Mouse (Mus musculus) MEL (cell line): ENCODE measurements at regions not wholly inside any gene's neighbourhood (a gene's known extent, or its start where the extent isn't known, plus 50 kb on each side); places are given as distances from the start of the nearest gene placed in this dataset.

Experiments
- DNase-seq: peaks from one replicate; pipeline ENCODE4 v3.0.0; 2011; ENCODE audit warnings: low read depth, low spot score
- H3K27ac ChIP-seq: 2 replicates; pipeline ENCODE4 v1.5.1; 2012; ENCODE audit warnings: low read depth, mild to moderate bottlenecking, control low read depth, low read length, moderate library complexity; ENCODE audit not compliant: control insufficient read depth
- H3K27me3 ChIP-seq, 2 experiments: fragments of 150-350 bp in 1 of 2; sonication (generic) in 1 of 2; 2 replicates each; pipeline ENCODE4 v1.6.1; 2012; ENCODE audit warnings: low read length in 2 of 2, mild to moderate bottlenecking in 2 of 2, improper control_type of control experiment in 1 of 2, moderate library complexity in 1 of 2; ENCODE audit not compliant: insufficient read depth in 2 of 2, control insufficient read depth in 1 of 2
- H3K36me3 ChIP-seq, 2 experiments: 2 replicates each; pipeline ENCODE4 v1.6.1; 2012 to 2014; ENCODE audit warnings: low read length in 2 of 2, improper control_type of control experiment in 1 of 2, inconsistent platforms in 1 of 2, mild to moderate bottlenecking in 1 of 2; ENCODE audit not compliant: insufficient read depth in 2 of 2, control insufficient read depth in 1 of 2
- H3K4me1 ChIP-seq, 2 experiments: fragments of 150-350 bp in 1 of 2; sonication (generic) in 1 of 2; 2 replicates each; pipeline ENCODE4 v1.6.1; 2012; ENCODE audit warnings: low read length in 2 of 2, improper control_type of control experiment in 1 of 2, mild to moderate bottlenecking in 1 of 2; ENCODE audit not compliant: insufficient read depth in 2 of 2, control insufficient read depth in 1 of 2
- H3K4me3 ChIP-seq, 2 experiments: fragments of 150-350 bp in 1 of 2; sonication (generic) in 1 of 2; 2 replicates each; pipeline ENCODE4 v1.5.1; 2012; ENCODE audit warnings: low read depth in 2 of 2, low read length in 2 of 2, mild to moderate bottlenecking in 2 of 2, moderate library complexity in 2 of 2, control low read depth in 1 of 2, improper control_type of control experiment in 1 of 2; ENCODE audit not compliant: control insufficient read depth in 1 of 2, insufficient read depth in 1 of 2
- H3K79me2 ChIP-seq: 2 replicates; pipeline ENCODE4 v1.6.1; 2012; ENCODE audit warnings: mild to moderate bottlenecking, low read length, moderate library complexity; ENCODE audit not compliant: control insufficient read depth, poor library complexity, insufficient read depth
- H3K9ac ChIP-seq: 2 replicates; pipeline ENCODE4 v1.6.1; 2012; ENCODE audit warnings: low read depth, mild to moderate bottlenecking, control low read depth, low read length, moderate library complexity; ENCODE audit not compliant: control insufficient read depth, poor library complexity, severe bottlenecking
- H3K9me3 ChIP-seq: fragments of 150-350 bp; sonication (generic); replicated peaks from 2 replicates; pipeline ENCODE4 v1.6.1; 2012; ENCODE audit warnings: mild to moderate bottlenecking, low read length, improper control_type of control experiment, moderate library complexity; ENCODE audit not compliant: insufficient read depth
- CHD1 ChIP-seq: IDR thresholded peaks from 2 replicates; pipeline ENCODE4 v1.6.1; 2012; ENCODE audit warnings: low read depth, mild to moderate bottlenecking, inconsistent platforms, low read length, improper control_type of control experiment
- CHD2 ChIP-seq: IDR thresholded peaks from 2 replicates; pipeline ENCODE4 v1.6.1; 2011; ENCODE audit warnings: low read length, improper control_type of control experiment
- GABPA ChIP-seq: IDR thresholded peaks from 2 replicates; pipeline ENCODE4 v1.6.1; 2012; ENCODE audit warnings: low read depth, mild to moderate bottlenecking, inconsistent platforms, low read length, improper control_type of control experiment, moderate library complexity
- GATA1 ChIP-seq: IDR thresholded peaks from 2 replicates; pipeline ENCODE4 v1.6.1; 2011; ENCODE audit warnings: low read depth, low read length, improper control_type of control experiment
- JUND ChIP-seq: IDR thresholded peaks from 2 replicates; pipeline ENCODE4 v1.6.1; 2011; ENCODE audit warnings: low read depth, mild to moderate bottlenecking, improper control_type of control experiment, low read length
- MYB ChIP-seq: IDR thresholded peaks from 2 replicates; pipeline ENCODE4 v1.6.1; 2011; ENCODE audit warnings: mild to moderate bottlenecking, low read depth, low read length, improper control_type of control experiment
- POLR2A ChIP-seq, 2 experiments: IDR thresholded peaks; 2 replicates each; pipeline ENCODE4 v1.6.1; 2011 to 2012; ENCODE audit warnings: low read length in 2 of 2, mild to moderate bottlenecking in 2 of 2, control low read depth in 1 of 2, improper control_type of control experiment in 1 of 2, low read depth in 1 of 2, moderate library complexity in 1 of 2; ENCODE audit not compliant: control insufficient read depth in 1 of 2, insufficient read depth in 1 of 2, poor library complexity in 1 of 2
- POLR2AphosphoS2 ChIP-seq: IDR thresholded peaks from 2 replicates; pipeline ENCODE4 v1.6.1; 2011; ENCODE audit warnings: low read length, improper control_type of control experiment
- POLR2AphosphoS5 ChIP-seq: IDR thresholded peaks from 2 replicates; pipeline ENCODE4 v1.6.1; 2012; ENCODE audit warnings: low read depth, borderline replicate concordance, mild to moderate bottlenecking, inconsistent platforms, low read length, moderate library complexity, mixed read lengths
- SIN3A ChIP-seq: IDR thresholded peaks from 2 replicates; pipeline ENCODE4 v1.6.1; 2012; ENCODE audit warnings: low read length, improper control_type of control experiment, inconsistent platforms
- SMC3 ChIP-seq: IDR thresholded peaks from 2 replicates; pipeline ENCODE4 v1.6.1; 2011; ENCODE audit warnings: low read depth, low read length, improper control_type of control experiment
- UBTF ChIP-seq: IDR thresholded peaks from 2 replicates; pipeline ENCODE4 v1.6.1; 2012; ENCODE audit warnings: low read depth, mild to moderate bottlenecking, inconsistent platforms, low read length, improper control_type of control experiment, moderate library complexity, borderline replicate concordance; ENCODE audit not compliant: insufficient read depth
- USF2 ChIP-seq, 2 experiments: IDR thresholded peaks; 2 replicates each; pipeline ENCODE4 v1.6.1; 2011 to 2012; ENCODE audit warnings: improper control_type of control experiment in 2 of 2, low read length in 2 of 2, borderline replicate concordance in 1 of 2, inconsistent platforms in 1 of 2, low read depth in 1 of 2, mild to moderate bottlenecking in 1 of 2; ENCODE audit not compliant: insufficient read depth in 1 of 2
- ZKSCAN1 ChIP-seq: IDR thresholded peaks from 2 replicates; pipeline ENCODE4 v1.6.1; 2012; ENCODE audit warnings: low read depth, mild to moderate bottlenecking, inconsistent platforms, low read length, improper control_type of control experiment, moderate library complexity
- ZMIZ1 ChIP-seq: IDR thresholded peaks from 2 replicates; pipeline ENCODE4 v1.6.1; 2012; ENCODE audit warnings: low read depth, mild to moderate bottlenecking, inconsistent platforms, low read length, improper control_type of control experiment, moderate library complexity

GRCm38 (mm10) chr10:118631786-118632185, 190.9 kb downstream of the Ifng start (continued):
- TF ChIP-seq MYB, result no peak
- TF ChIP-seq SIN3A, result no peak

- H3K27me3 ChIP-seq, result no peaks in the 10 kb centered on the region
- TF ChIP-seq POLR2AphosphoS5, result no peak
- no peak for TF ChIP-seq UBTF
- TF ChIP-seq CHD1, result no peak
- no peak for TF ChIP-seq GABPA
- no peak for TF ChIP-seq GATA1
- no peak for TF ChIP-seq POLR2A (IDR thresholded peaks at IDR 0.05; ENCODE audit: control insufficient read depth in 1 of 2, insufficient read depth in 1 of 2, low read depth in 1 of 2, low read length in 2 of 2, poor library complexity in 1 of 2)
- TF ChIP-seq SMC3, result no peak
- TF ChIP-seq CHD2, result no peak
- TF ChIP-seq, all 39 proteins: peak for 0
- no peaks in the 10 kb centered on the region for H3K79me2 ChIP-seq
- no peak overlapping the region for H3K27ac ChIP-seq
- no peak overlapping the region for H3K4me3 ChIP-seq
- no peaks in the 10 kb centered on the region for H3K36me3 ChIP-seq
- no peaks in the 10 kb centered on the region for H3K9me3 ChIP-seq
- DNase-seq, result no peak
- H3K9ac ChIP-seq, result no peak overlapping the region
- H3K4me1 ChIP-seq, result no peaks in the 10 kb centered on the region
These were observed 191.3 kb downstream of the Ifng start for GRCm38 (mm10) chr10:118632187-118632586.

- peak; percentile 18 for DNase-seq
- Histone ChIP-seq H3K4me1 (no peaks in the 10 kb centered on the region), H3K27ac (no peak overlapping the region), H3K9ac (no peak overlapping the region), H3K9me3 (no peaks in the 10 kb centered on the region), H3K4me3 (no peak overlapping the region), H3K36me3 (no peaks in the 10 kb centered on the region), H3K27me3 (no peaks in the 10 kb centered on the region), H3K79me2 (no peaks in the 10 kb centered on the region)
- TF ChIP-seq ZMIZ1 (no peak), POLR2AphosphoS2 (no peak), POLR2A (IDR thresholded peaks at IDR 0.05; ENCODE audit: control insufficient read depth in 1 of 2, insufficient read depth in 1 of 2, low read depth in 1 of 2, low read length in 2 of 2, poor library complexity in 1 of 2) (no peak), USF2 (IDR thresholded peaks at IDR 0.05; ENCODE audit: borderline replicate concordance in 1 of 2, insufficient read depth in 1 of 2, low read depth in 1 of 2, low read length in 2 of 2) (no peak), JUND (no peak), CHD1 (no peak), ZKSCAN1 (no peak)
These were observed 192.6 kb downstream of the Ifng start for GRCm38 (mm10) chr10:118633429-118633828.
